Mouse (Mus musculus): Measurements from ENCODE around the gene Ccdc96. TPM values are rescaled to one million over a fixed set of nuclear protein-coding genes. Genes with fewer than 3 reads are reported as not detected.

Ccdc96 gene
- total RNA-seq, 2 experiments from 2014 or later = 0.91 to 1.3 TPM

- no peak for DNase-seq (ENCODE audit: low spot score in 2 of 2)
Measured at GRCm38 (mm10) chr5:36472876-36473655, 11.3 kb upstream of the Ccdc96 start.

GRCm38 (mm10) chr5:36474283-36474682 is 10.1 kb upstream of the Ccdc96 start:
- peak; percentile 69 to 77 for DNase-seq (ENCODE audit: low spot score in 2 of 2)

DNA sequence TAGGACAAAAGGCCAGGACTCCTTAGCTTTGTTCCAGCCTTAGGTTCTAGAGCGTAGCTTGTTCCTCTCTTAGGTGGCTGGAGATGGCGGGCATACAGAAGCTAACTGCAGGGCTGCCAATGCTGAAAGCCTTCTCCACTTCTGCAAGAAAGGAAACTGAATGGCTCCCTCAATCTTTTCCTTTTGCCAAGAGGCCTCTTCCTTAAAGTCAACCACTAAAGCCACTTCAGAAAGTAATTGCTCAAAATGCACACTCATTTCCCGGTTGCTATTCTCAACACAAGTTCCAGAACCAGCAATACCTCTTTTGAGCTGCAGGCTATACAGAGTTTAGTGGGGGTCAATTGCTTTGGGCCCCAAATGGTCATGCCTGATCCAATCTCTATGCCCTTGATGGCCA is 6.9 kb upstream of the Ccdc96 start:
- DNase-seq (ENCODE audit: low spot score in 2 of 2) = no peak

GRCm38 (mm10) chr5:36478540-36479420 is 5.6 kb upstream of the Ccdc96 start:
- DNase-seq (ENCODE audit: low spot score in 2 of 2) = no peak

GRCm38 (mm10) chr5:36479735-36480134 is 4.7 kb upstream of the Ccdc96 start:
- DNase-seq (ENCODE audit: low spot score in 2 of 2) = no peak

GRCm38 (mm10) chr5:36480398-36480797 is 4.0 kb upstream of the Ccdc96 start:
- DNase-seq (ENCODE audit: low spot score in 2 of 2) = no peak

DNA sequence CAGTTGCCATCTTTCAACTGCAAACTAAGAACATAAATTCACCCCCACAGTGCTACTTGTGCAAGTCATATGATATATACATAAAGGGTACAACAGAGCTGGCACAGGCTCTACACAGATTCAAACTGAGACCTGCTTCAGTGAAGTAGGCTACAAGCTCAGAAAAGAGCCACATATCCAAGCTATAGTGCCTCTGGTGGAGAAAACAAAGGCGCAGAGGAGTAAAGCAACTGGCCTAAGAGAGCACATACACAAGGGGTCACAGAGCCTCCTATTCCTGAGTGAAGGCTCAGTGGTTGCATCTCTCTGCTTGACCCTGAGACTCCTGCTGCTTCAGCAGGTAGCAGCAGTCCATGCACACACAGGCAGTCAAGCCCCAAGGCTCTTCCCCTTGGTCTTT is 3.3 kb upstream of the Ccdc96 start:
- no peak for DNase-seq (ENCODE audit: low spot score in 2 of 2)

DNA sequence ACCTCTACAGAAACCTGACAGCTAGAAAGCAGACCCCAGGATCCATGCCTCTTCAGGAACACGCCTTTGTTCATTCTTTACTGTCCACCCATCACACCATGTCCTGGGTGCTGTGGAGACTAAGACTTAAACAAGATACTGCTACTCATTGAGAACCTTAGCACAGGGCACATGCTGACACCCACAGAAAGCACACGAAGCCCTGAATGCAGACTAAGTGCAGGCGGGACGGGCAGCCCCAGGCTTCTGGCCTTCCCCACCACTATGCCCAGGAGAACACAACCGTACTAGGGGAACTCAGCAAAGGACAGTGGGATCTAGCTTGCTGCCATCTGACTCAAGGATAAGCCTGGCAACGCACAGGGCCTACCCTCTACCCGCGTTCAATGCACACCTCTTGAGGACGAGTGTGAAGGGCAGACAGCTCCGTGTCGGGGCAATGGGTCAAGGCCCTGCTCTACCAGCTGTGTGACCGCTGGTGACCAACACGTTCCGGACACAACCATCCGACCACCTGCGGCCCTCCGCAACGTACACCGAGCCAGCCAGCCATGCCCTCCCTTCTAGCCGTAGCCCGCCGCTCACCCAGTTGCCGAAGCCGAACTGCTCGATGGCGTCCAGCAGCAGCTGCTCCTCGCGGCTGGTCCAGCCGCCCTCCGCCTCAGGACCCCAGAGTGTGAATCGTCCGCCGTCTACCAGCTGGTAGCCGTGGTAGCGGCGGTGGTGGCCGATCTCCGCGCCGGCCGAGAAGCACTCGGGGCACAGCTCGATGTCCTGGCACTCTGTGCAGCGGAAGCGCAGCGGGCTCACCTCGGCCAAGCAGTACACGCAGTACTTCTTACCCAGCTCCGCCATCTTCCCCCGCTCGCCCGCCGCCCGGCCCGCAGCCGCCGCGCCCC is 936 bp upstream of the Ccdc96 start:
- DNase-seq (ENCODE audit: low spot score in 2 of 2) = peak; percentile 17 to 41

DNA sequence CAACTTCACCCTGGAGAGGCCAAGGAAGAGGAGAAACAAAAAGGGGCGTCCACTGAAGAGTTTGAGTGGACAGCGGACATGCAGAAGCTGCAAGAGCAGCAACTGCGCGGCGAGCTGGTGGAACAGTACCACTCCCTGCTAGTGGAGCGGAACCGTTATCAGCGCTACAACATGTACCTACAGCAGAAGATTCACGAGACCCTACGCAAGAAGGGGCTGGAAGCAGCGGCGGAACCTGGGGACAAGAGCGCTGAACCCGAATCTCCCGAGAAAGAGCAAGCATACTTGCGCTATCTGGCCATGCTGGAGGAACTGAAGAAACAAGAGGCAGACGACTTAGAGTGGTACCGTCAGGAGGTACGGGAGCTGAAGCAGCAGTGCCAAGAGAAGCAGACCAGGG is 918 bp downstream of the Ccdc96 start:
- no peak for DNase-seq (ENCODE audit: low spot score in 2 of 2)

- no peak for DNase-seq (ENCODE audit: low spot score in 2 of 2)
Measured at GRCm38 (mm10) chr5:36489225-36489624, 4.8 kb downstream of the Ccdc96 start.

GRCm38 (mm10) chr5:36493919-36494318 is 9.5 kb downstream of the Ccdc96 start:
- DNase-seq (ENCODE audit: low spot score in 2 of 2) = peak; percentile 40 to 43

DNA sequence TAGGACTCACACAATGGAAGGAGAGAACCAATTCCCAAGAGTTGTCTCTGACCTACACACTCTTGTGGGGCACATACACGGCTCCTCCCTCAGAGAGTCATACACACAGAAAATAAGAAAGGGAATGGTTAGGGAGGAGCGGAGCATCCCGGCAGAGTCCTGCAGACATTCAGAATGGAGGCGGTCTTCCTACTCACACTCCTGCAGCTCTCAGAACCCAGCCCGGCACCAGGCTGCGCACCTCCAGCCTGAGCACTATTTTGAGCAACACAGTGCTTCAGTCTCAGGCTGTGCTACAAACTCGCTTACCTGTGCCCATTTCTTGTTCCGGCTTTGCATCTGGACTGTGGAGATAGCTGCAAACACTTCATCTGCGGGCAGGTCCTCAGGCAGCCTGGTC is 10.3 kb downstream of the Ccdc96 start:
- peak in 1 of 2 experiments; percentile 24 for DNase-seq (ENCODE audit: low spot score in 2 of 2)

- no peak for DNase-seq (ENCODE audit: low spot score in 2 of 2)
Measured at GRCm38 (mm10) chr5:36505235-36505634, 20.8 kb downstream of the Ccdc96 start.

- DNase-seq (ENCODE audit: low spot score in 2 of 2) = no peak
Measured at GRCm38 (mm10) chr5:36505643-36506042, 21.3 kb downstream of the Ccdc96 start.

- no peak for DNase-seq (ENCODE audit: low spot score in 2 of 2)
Measured at GRCm38 (mm10) chr5:36508351-36508750, 24.0 kb downstream of the Ccdc96 start.

DNA sequence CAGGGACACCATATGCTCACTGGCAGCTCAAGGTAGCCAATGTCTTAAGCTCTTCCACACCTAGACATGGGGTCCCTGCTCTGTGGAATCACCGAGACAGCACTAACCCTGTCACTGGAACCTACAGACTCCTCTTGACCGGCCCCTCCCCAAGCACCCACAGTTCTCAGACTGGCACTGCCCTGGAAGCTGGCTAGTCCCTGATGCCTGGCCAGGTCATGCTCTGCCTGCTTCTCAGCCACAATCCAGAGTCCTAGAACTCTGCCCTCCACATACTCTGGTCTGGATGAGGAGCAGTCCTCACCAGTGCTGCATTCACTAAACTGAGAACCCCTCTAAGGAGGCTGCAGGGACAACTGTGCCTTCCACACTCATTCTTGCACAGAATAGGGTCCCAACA is 26.6 kb downstream of the Ccdc96 start:
- no peak for DNase-seq (ENCODE audit: low spot score in 2 of 2)

DNA sequence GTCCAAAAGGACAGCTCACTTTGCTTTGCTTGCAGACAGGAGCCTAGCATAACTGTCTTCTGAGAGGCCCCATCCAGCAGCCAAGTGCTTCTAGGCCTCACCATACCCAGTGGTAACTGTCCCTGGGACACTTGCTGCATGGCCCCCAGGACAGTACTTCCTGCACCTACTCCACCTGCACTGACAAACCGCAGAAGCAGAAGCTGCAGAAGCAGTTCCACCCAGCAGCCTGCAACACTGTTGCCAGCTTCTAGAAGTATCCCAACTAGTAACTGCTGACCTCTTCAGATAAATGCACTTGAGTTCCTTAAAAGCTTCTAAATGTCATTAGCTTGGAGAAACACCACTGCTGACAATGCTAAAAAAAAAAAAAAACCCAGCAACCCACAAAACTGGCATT is 30.7 kb downstream of the Ccdc96 start:
- DNase-seq (ENCODE audit: low spot score in 2 of 2) = no peak

DNA sequence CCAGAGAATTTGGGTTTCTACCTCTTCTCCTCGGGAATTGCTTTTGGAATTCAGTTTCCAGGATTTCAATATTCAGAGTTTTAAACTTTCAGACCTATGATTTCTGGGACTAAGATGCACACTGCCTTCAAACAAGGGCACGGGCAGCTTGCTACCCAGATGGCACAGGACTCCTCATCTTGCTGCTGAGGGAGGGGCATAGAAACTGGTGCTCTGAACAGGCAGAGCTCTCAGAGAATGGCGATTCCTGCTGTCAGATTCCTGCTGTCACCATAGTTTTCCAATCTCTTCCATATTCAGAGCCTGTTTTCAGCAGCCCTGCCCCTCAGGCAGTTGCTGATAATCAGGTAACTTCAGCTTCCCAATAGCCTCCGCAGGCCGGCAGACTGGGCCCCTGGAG is 31.2 kb downstream of the Ccdc96 start:
- DNase-seq (ENCODE audit: low spot score in 2 of 2) = no peak

- DNase-seq (ENCODE audit: low spot score in 2 of 2) = no peak
Measured at GRCm38 (mm10) chr5:36517596-36517995, 33.2 kb downstream of the Ccdc96 start.

DNA sequence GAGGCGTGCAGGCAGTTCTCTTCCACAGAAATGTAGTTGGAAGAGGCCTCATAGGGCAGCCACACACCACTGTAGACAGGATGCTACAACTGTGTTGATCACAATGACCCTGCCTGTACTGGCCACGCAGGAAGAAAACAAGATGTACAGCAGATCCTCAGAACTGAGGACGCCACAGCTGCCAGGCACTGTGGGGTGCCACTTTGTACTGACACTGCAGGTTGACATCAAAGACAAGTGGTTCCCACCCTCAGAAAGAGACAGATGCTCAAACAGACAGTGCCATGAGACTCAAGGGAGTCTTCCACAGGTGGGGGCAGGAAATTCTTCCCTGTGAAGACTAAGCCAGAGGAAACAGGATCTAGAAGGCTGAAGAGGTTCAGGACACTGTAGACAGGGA is 35.4 kb downstream of the Ccdc96 start:
- DNase-seq (ENCODE audit: low spot score in 2 of 2) = no peak

DNA sequence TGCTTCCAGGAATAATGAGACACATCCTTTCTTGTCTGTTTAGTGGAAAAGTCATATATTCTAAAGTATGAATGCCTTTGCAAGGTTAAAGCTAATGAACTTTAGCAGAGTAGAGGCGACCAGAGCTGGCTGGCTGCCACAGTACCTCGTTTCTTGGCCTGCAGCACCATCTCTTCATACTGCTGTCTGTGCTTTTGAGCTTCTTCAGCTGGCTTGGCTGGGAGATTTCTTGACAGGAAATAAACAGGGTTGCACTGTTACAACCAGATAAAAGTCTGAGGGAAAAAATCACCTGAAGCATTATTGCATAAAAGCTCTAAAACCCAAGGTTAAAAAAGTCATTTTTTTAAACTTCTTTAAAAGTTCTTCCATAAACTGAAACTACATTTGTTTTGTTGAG is 38.4 kb downstream of the Ccdc96 start:
- DNase-seq (ENCODE audit: low spot score in 2 of 2) = no peak

Data from left cerebral cortex, adult 18-20 months (tissue).